In genomic region chr12:112013271-112013801, GRCm38 (mm10) we compare ENCODE assay signal across 10 mouse cellular contexts. TPM values are rescaled to one million over a fixed set of nuclear protein-coding genes. Genes with fewer than 3 reads are reported as not detected.
DNase-seq lines count a peak whose midpoint lies in the region; ATAC-seq and TF ChIP-seq lines count a peak whose summit lies in the region.
"Had no signal": no experiment of that assay in that cellular context is flagged by ENCODE, and none has a peak within 500 bp of the region (broad histone marks: within the 10 kb centered on the region; RNA-seq: fewer than 3 reads in every experiment).

No protein-coding gene starts in this region.

- H3K27me3 ChIP-seq in lung, embryonic 15.5 days: no peaks in the 10 kb centered on the region
- H3K27me3 ChIP-seq in forebrain, embryonic 12.5 days: no peaks in the 10 kb centered on the region
- H3K27me3 ChIP-seq in limb, embryonic 10.5 days (ENCODE audit: low read depth, poor library complexity, severe bottlenecking): no peaks in the 10 kb centered on the region
- H3K27me3 ChIP-seq in neural tube, embryonic 13.5 days: no peaks in the 10 kb centered on the region
- H3K27me3 ChIP-seq: Patski had no signal

- TF ChIP-seq POLR2A in lung, adult 2 months (IDR thresholded peaks at IDR 0.05; ENCODE audit: borderline replicate concordance, extremely low read depth, low read depth, low read length): no peak

- H3K4me1 ChIP-seq in lung, embryonic 15.5 days: no peaks in the 10 kb centered on the region
- H3K4me1 ChIP-seq in forebrain, embryonic 12.5 days: peaks cover 14% of the 10 kb centered on the region
- peaks cover 21% of the 10 kb centered on the region for H3K4me1 ChIP-seq in limb, embryonic 10.5 days
- peaks cover 8% of the 10 kb centered on the region; the same call in 1 of the 2 replicates for H3K4me1 ChIP-seq in neural tube, embryonic 13.5 days (replicated peaks)
- H3K4me1 ChIP-seq in lung, adult 2 months (ENCODE audit: control insufficient read depth, insufficient read depth, low read length): no peaks in the 10 kb centered on the region

- no peak for ATAC-seq in lung, embryonic 15.5 days (ENCODE audit: borderline replicate concordance, extremely low read depth, low FRiP score, low TSS enrichment)
- peak; percentile 74 for ATAC-seq in forebrain, embryonic 12.5 days (ENCODE audit: low FRiP score)
- no peak for ATAC-seq in neural tube, embryonic 13.5 days (ENCODE audit: low read depth)
- ATAC-seq: Patski had no signal

- no peak overlapping the region for H3K27ac ChIP-seq in lung, embryonic 15.5 days
- H3K27ac ChIP-seq in forebrain, embryonic 12.5 days: peak overlapping the region; percentile 90
- peak overlapping the region; percentile 81 for H3K27ac ChIP-seq in limb, embryonic 10.5 days
- no peak overlapping the region for H3K27ac ChIP-seq in neural tube, embryonic 13.5 days (replicated peaks)
- no peak overlapping the region for H3K27ac ChIP-seq in layer of hippocampus, adult 2 months
- H3K27ac ChIP-seq: macrophage had no signal

- H3K9me3 ChIP-seq in lung, embryonic 15.5 days: no peaks in the 10 kb centered on the region
- H3K9me3 ChIP-seq in forebrain, embryonic 12.5 days: no peaks in the 10 kb centered on the region
- H3K9me3 ChIP-seq in limb, embryonic 10.5 days (replicated peaks): no peaks in the 10 kb centered on the region
- no peaks in the 10 kb centered on the region for H3K9me3 ChIP-seq in neural tube, embryonic 13.5 days

- peak overlapping the region; percentile 19; the same call in 1 of the 2 replicates for H3K4me2 ChIP-seq in lung, embryonic 15.5 days
- peak overlapping the region; percentile 45 for H3K4me2 ChIP-seq in forebrain, embryonic 12.5 days
- peak overlapping the region; percentile 44 for H3K4me2 ChIP-seq in neural tube, embryonic 13.5 days

- H3K9ac ChIP-seq in lung, embryonic 15.5 days: no peak overlapping the region
- peak overlapping the region; percentile 21 for H3K9ac ChIP-seq in forebrain, embryonic 12.5 days
- peak overlapping the region; percentile 52 for H3K9ac ChIP-seq in neural tube, embryonic 13.5 days

- no peak overlapping the region for H3K4me3 ChIP-seq in lung, embryonic 15.5 days
- H3K4me3 ChIP-seq in forebrain, embryonic 12.5 days (replicated peaks): peak overlapping the region; percentile 16
- H3K4me3 ChIP-seq in limb, embryonic 10.5 days: peak overlapping the region; percentile 38
- H3K4me3 ChIP-seq in neural tube, embryonic 13.5 days: peak overlapping the region; percentile 12; the same call in 1 of the 2 replicates
- H3K4me3 ChIP-seq in lung, adult 2 months (replicated peaks; ENCODE audit: extremely low read depth, low read depth, low read length): no peak overlapping the region
- H3K4me3 ChIP-seq in layer of hippocampus, adult 2 months: no peak overlapping the region

- H3K36me3 ChIP-seq in lung, embryonic 15.5 days: no peaks in the 10 kb centered on the region
- H3K36me3 ChIP-seq in forebrain, embryonic 12.5 days (replicated peaks): no peaks in the 10 kb centered on the region
- H3K36me3 ChIP-seq in limb, embryonic 10.5 days: no peaks in the 10 kb centered on the region
- H3K36me3 ChIP-seq in neural tube, embryonic 13.5 days: no peaks in the 10 kb centered on the region

- WGBS in lung, embryonic 15.5 days: 39% methylated on average over 14 of the region's 14 CpGs
- 7% methylated on average over 14 of the region's 14 CpGs for WGBS in forebrain, embryonic 12.5 days
- WGBS in limb, embryonic 10.5 days: 29% methylated on average over 14 of the region's 14 CpGs
- 15% methylated on average over 14 of the region's 14 CpGs for WGBS in neural tube, embryonic 13.5 days
- 55% methylated on average over 14 of the region's 14 CpGs for WGBS in lung, adult 2 months

- TF ChIP-seq CTCF in lung, adult 2 months (IDR thresholded peaks at IDR 0.05; ENCODE audit: insufficient read depth, low read length): no peak
- TF ChIP-seq CTCF in layer of hippocampus, adult 2 months (conservative IDR thresholded peaks at IDR 0.05): no peak

- DNase-seq in lung, postnatal 14 days: no peak
- peak; percentile 47 for DNase-seq in limb, embryonic 10.5 days (ENCODE audit: low spot score)
- no peak for DNase-seq in lung, adult 2 months
- DNase-seq in layer of hippocampus, adult 2 months (ENCODE audit: low spot score in 2 of 2): no peak
- DNase-seq in ovary, adult 18-20 months (ENCODE audit: low spot score): no peak

RNA-seq across cellular contexts. Expression of gene Rd3l, which starts 32.2 kb away (rescaled TPM):
- polyA plus RNA-seq in lung, embryonic 15.5 days (2015; fragmentation: Nextera tagmentation; extraction: Ambion mirVana): not detected in 2 replicates
- polyA plus RNA-seq in forebrain, embryonic 12.5 days (2016; fragmentation: Nextera tagmentation; extraction: Ambion mirVana): not detected in 2 replicates
- polyA plus RNA-seq in limb, embryonic 10.5 days (2016; fragmentation: Nextera tagmentation; extraction: Ambion mirVana): not detected in 2 replicates
- not detected in 2 replicates for polyA plus RNA-seq in neural tube, embryonic 13.5 days (2015; fragmentation: Nextera tagmentation; extraction: Ambion mirVana)
- polyA plus RNA-seq in lung, adult 2 months (2012; rRNA removed): not detected in 2 replicates
- not detected for total RNA-seq in layer of hippocampus, adult 2 months (2021)
- polyA plus RNA-seq: macrophage, Patski had no signal

RNA-seq across cellular contexts. Expression of gene Tdrd9, which starts 42.0 kb away (rescaled TPM):
- polyA plus RNA-seq in lung, embryonic 15.5 days (2015; fragmentation: Nextera tagmentation; extraction: Ambion mirVana): 0.06 TPM in 1 of 2 replicates, not detected in the other
- 1.2 and 2.0 TPM in 2 replicates for polyA plus RNA-seq in forebrain, embryonic 12.5 days (2016; fragmentation: Nextera tagmentation; extraction: Ambion mirVana)
- polyA plus RNA-seq in limb, embryonic 10.5 days (2016; fragmentation: Nextera tagmentation; extraction: Ambion mirVana): 0.65 and 0.69 TPM in 2 replicates
- polyA plus RNA-seq in neural tube, embryonic 13.5 days (2015; fragmentation: Nextera tagmentation; extraction: Ambion mirVana): 0.74 and 1.4 TPM in 2 replicates
- polyA plus RNA-seq in lung, adult 2 months (2012; rRNA removed): 0.05 and 0.09 TPM in 2 replicates
- total RNA-seq in layer of hippocampus, adult 2 months (2021): under 1 TPM in 1 of 2 experiments, not detected in 1; 0.44 TPM
- polyA plus RNA-seq: macrophage had no signal

RNA-seq across cellular contexts. Expression of gene Atp5mpl, which starts 46.6 kb away (rescaled TPM):
- polyA plus RNA-seq in lung, embryonic 15.5 days (2015; fragmentation: Nextera tagmentation; extraction: Ambion mirVana): 634 and 662 TPM in 2 replicates
- 590 and 598 TPM in 2 replicates for polyA plus RNA-seq in forebrain, embryonic 12.5 days (2016; fragmentation: Nextera tagmentation; extraction: Ambion mirVana)
- 608 and 623 TPM in 2 replicates for polyA plus RNA-seq in limb, embryonic 10.5 days (2016; fragmentation: Nextera tagmentation; extraction: Ambion mirVana)
- polyA plus RNA-seq in neural tube, embryonic 13.5 days (2015; fragmentation: Nextera tagmentation; extraction: Ambion mirVana): 737 and 818 TPM in 2 replicates
- 10.4 and 20.5 TPM in 2 replicates for polyA plus RNA-seq in lung, adult 2 months (2012; rRNA removed)
- 100 to 1,000 TPM; 331 to 353 TPM for total RNA-seq in layer of hippocampus, adult 2 months (2021)

Comparison
In these comparisons a context has a peak if more than half of its experiments do, and no peak if none do; other contexts are left out.
1. RNA of gene Atp5mpl, which starts 46.6 kb away (polyA plus RNA-seq): 737 to 818 TPM in neural tube, embryonic 13.5 days, 634 to 662 TPM in lung, embryonic 15.5 days, 608 to 623 TPM in limb, embryonic 10.5 days and 590 to 598 TPM in forebrain, embryonic 12.5 days; 10.4 to 20.5 TPM in lung, adult 2 months; every median in the first group is over 10 times any median in the second.
2. H3K27ac ChIP-seq: peak in forebrain, embryonic 12.5 days (single experiment) and limb, embryonic 10.5 days (single experiment); none in lung, embryonic 15.5 days (single experiment), neural tube, embryonic 13.5 days (single experiment) and layer of hippocampus, adult 2 months (single experiment).
3. H3K4me3 ChIP-seq: peak in forebrain, embryonic 12.5 days (single experiment), limb, embryonic 10.5 days (single experiment) and neural tube, embryonic 13.5 days (single experiment); none in lung, embryonic 15.5 days (single experiment), lung, adult 2 months (single experiment) and layer of hippocampus, adult 2 months (single experiment).
4. Peak in every context shown above with its lines, with median percentiles within 50 percentile points of each other: H3K4me2 ChIP-seq.